Mouse (Mus musculus): Measurements from ENCODE around the gene Slc43a2.

DNA sequence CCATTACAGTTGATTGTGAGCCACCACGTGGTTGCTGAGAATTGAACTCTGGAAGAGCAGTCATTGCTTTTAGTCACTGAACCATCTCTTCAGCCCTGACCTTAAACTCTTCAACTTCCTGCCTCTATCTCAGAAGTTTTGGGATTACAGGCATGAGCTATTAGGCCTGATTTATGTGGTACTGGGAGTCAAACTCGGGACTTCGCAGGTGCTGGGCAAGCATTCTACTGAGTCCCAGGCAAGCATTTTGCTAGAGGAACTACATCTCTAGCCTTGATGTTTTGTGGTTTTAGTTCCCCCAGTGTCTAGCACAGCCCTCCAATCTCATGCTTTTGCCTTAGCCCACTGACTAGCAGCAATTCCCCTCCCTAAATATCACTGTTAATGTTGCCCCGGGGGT lies 53.6 kb downstream of the Slc43a2 start:
- TF ChIP-seq CTCF (IDR thresholded peaks at IDR 0.05; ENCODE audit: low read depth), result no peak
- TF ChIP-seq EP300 (optimal IDR thresholded peaks at IDR 0.05), result no peak

Data from stomach, postnatal 0 days (tissue).